Mouse (Mus musculus) megakaryocyte, embryonic 14.5 days (primary cell): ENCODE data around the gene AU040320.

Experiments
- FLI1 ChIP-seq: IDR thresholded peaks from 2 replicates; pipeline ENCODE4 v1.6.1; 2012; ENCODE audit warnings: low read length, inconsistent platforms, mixed read lengths
- GATA1 ChIP-seq: IDR thresholded peaks from 3 replicates; pipeline ENCODE4 v1.6.1; 2012; ENCODE audit warnings: mixed read lengths, low read length, inconsistent platforms, borderline replicate concordance

- no peak for TF ChIP-seq GATA1
- no peak for TF ChIP-seq FLI1
Observed at GRCm38 (mm10) chr4:126889879-126890278, 136.5 kb downstream of the AU040320 start.
